9 mouse cellular contexts compared by ENCODE assay signal in the genomic region with DNA sequence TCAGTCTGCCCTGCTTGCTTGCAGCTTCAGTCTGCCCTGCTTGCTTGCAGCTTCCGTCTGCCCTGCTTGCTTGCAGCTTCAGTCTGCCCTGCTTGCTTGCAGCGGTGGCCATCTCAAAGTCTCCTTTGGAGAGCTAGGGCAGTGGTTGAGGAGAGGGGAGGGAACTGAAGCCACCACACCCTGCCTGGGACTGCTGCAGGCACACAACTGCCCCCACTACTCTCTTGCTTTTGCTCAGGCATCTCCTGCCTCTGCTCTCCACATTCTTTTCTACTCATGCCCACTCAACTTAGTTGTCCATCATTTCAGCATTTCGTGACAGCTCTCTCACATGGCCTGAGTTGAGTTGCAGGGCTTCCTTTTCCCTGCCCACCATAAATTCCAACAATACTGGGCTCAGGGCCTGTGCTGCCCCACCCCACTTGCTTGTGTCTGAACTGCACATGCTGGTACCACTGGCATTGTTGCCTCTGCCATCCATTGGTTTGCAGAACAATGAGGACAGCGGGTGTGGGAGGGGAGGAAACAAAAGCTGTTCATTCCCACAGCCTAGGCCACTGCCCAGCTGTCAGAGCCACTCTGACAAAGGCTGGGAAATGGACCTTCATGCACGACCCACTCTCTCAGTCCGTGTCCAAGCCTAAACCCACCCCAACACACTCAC. TPM values are rescaled to one million over a fixed set of nuclear protein-coding genes. Genes with fewer than 3 reads are reported as not detected.
A peak's percentile ranks its signal among the peaks of the same experiment; 100 is the strongest.
DNase-seq lines count a peak whose midpoint lies in the region; ATAC-seq lines count a peak whose summit lies in the region.
"Had no signal": no experiment of that assay in that cellular context is flagged by ENCODE, and none has a peak within 500 bp of the region (broad histone marks: within the 10 kb centered on the region; RNA-seq: fewer than 3 reads in every experiment).

No protein-coding gene starts in this region.

- no peaks in the 10 kb centered on the region for H3K27me3 ChIP-seq in heart, embryonic 12.5 days (replicated peaks)
- no peaks in the 10 kb centered on the region for H3K27me3 ChIP-seq in embryonic facial prominence, embryonic 14.5 days (replicated peaks; ENCODE audit: control insufficient read depth, insufficient read depth, low read length)
- H3K27me3 ChIP-seq in neural tube, embryonic 11.5 days (ENCODE audit: control insufficient read depth, insufficient read depth, low read length) = no peaks in the 10 kb centered on the region

- no peak for ATAC-seq in heart, embryonic 12.5 days (ENCODE audit: insufficient number of reproducible peaks, low FRiP score)
- ATAC-seq in embryonic facial prominence, embryonic 14.5 days (ENCODE audit: low read depth) = peak; percentile 65; the same call in 1 of the 2 replicates
- ATAC-seq in neural tube, embryonic 11.5 days (ENCODE audit: insufficient read depth, low FRiP score, low TSS enrichment) = peak; percentile 91

- peaks cover 13% of the 10 kb centered on the region for H3K4me1 ChIP-seq in heart, embryonic 12.5 days (replicated peaks)
- no peaks in the 10 kb centered on the region for H3K4me1 ChIP-seq in embryonic facial prominence, embryonic 14.5 days (ENCODE audit: control insufficient read depth, insufficient read depth, low read length)
- H3K4me1 ChIP-seq in neural tube, embryonic 11.5 days (ENCODE audit: control insufficient read depth, insufficient read depth, low read length) = no peaks in the 10 kb centered on the region; the same call in 1 of the 2 replicates

- no peak overlapping the region for H3K9ac ChIP-seq in heart, embryonic 12.5 days
- no peak overlapping the region for H3K9ac ChIP-seq in embryonic facial prominence, embryonic 14.5 days (ENCODE audit: low read depth, low read length)
- no peak overlapping the region for H3K9ac ChIP-seq in neural tube, embryonic 11.5 days (ENCODE audit: low read length)

- no peak for DNase-seq in heart, adult 9 months (ENCODE audit: low spot score in 2 of 2)
- peak; percentile 11 for DNase-seq in embryonic facial prominence, embryonic 14.5 days (ENCODE audit: low spot score)
- peak; percentile 37 to 54 for DNase-seq in lung, adult 18-20 months
- DNase-seq in neural tube, embryonic 11.5 days (ENCODE audit: low spot score) = peak; percentile 42
- DNase-seq in urinary bladder, adult 18-20 months (ENCODE audit: low spot score in 2 of 2) = no peak
- no peak for DNase-seq in thymus, postnatal 36 days
- DNase-seq in adrenal gland, adult 18-20 months (ENCODE audit: low spot score in 2 of 2) = no peak
- DNase-seq: thymus, postnatal 14 days had no signal

- peak overlapping the region; percentile 12; the same call in 1 of the 2 replicates for H3K4me2 ChIP-seq in heart, embryonic 12.5 days
- H3K4me2 ChIP-seq in embryonic facial prominence, embryonic 14.5 days (ENCODE audit: low read depth, low read length) = no peak overlapping the region
- H3K4me2 ChIP-seq in neural tube, embryonic 11.5 days (ENCODE audit: low read depth) = no peak overlapping the region

- no peak overlapping the region for H3K4me3 ChIP-seq in heart, embryonic 12.5 days
- no peak overlapping the region for H3K4me3 ChIP-seq in embryonic facial prominence, embryonic 14.5 days (ENCODE audit: low read depth, low read length)
- no peak overlapping the region for H3K4me3 ChIP-seq in neural tube, embryonic 11.5 days (ENCODE audit: low read depth, low read length)

- no peak overlapping the region for H3K27ac ChIP-seq in heart, embryonic 12.5 days (ENCODE audit: poor library complexity, severe bottlenecking)
- H3K27ac ChIP-seq in embryonic facial prominence, embryonic 14.5 days (replicated peaks; ENCODE audit: low read depth, low read length) = no peak overlapping the region
- 0 out of 2 replicates have a peak overlapping the region, but pooled peaks have one; percentile 27 for H3K27ac ChIP-seq in neural tube, embryonic 11.5 days (ENCODE audit: low read depth, low read length)

- WGBS in heart, embryonic 12.5 days = 40% methylated on average over 6 of the region's 6 CpGs
- WGBS in embryonic facial prominence, embryonic 14.5 days = 33% methylated on average over 6 of the region's 6 CpGs
- 22% methylated on average over 6 of the region's 6 CpGs for WGBS in neural tube, embryonic 11.5 days

- H3K9me3 ChIP-seq in heart, embryonic 12.5 days (replicated peaks) = no peaks in the 10 kb centered on the region
- H3K9me3 ChIP-seq in embryonic facial prominence, embryonic 14.5 days (ENCODE audit: control insufficient read depth, low read length) = no peaks in the 10 kb centered on the region
- no peaks in the 10 kb centered on the region for H3K9me3 ChIP-seq in neural tube, embryonic 11.5 days (ENCODE audit: control insufficient read depth, low read length)

- H3K36me3 ChIP-seq in heart, embryonic 12.5 days = no peaks in the 10 kb centered on the region
- H3K36me3 ChIP-seq in embryonic facial prominence, embryonic 14.5 days (ENCODE audit: control insufficient read depth, insufficient read depth, low read length) = no peaks in the 10 kb centered on the region
- no peaks in the 10 kb centered on the region for H3K36me3 ChIP-seq in neural tube, embryonic 11.5 days (ENCODE audit: control insufficient read depth, insufficient read depth, low read length)

RNA-seq across cellular contexts. Expression of a gene that starts 24.9 kb away (rescaled TPM):
- polyA plus RNA-seq in heart, embryonic 12.5 days (2016; fragmentation: Nextera tagmentation; extraction: Ambion mirVana) = 37.6 and 40.4 TPM in 2 replicates
- polyA plus RNA-seq in embryonic facial prominence, embryonic 14.5 days (2014; fragmentation: Nextera tagmentation; extraction: Ambion mirVana) = 58.6 and 65.2 TPM in 2 replicates
- polyA plus RNA-seq in neural tube, embryonic 11.5 days (2014; fragmentation: Nextera tagmentation; extraction: Ambion mirVana) = 58.7 and 60.9 TPM in 2 replicates
- total RNA-seq in adrenal gland, adult 18-20 months (2021) = 10 to 100 TPM; 42.5 to 66.9 TPM

Comparison
In these comparisons a context has a peak if more than half of its experiments do, and no peak if none do; other contexts are left out.
1. DNase-seq: peak in embryonic facial prominence, embryonic 14.5 days (single experiment), lung, adult 18-20 months (2 of 2) and neural tube, embryonic 11.5 days (single experiment); none in heart, adult 9 months (0 of 2), urinary bladder, adult 18-20 months (0 of 2), thymus, postnatal 36 days (0 of 2) and adrenal gland, adult 18-20 months (0 of 2).